Mouse (Mus musculus): ENCODE results near the gene Igf1r.

Gene Igf1r

GRCm38 (mm10) chr7:68128271-68128674 lies 175.6 kb downstream of the Igf1r start:
- DNase-seq = no peak

- DNase-seq = peak; percentile 100
Measured at GRCm38 (mm10) chr7:68129077-68129511, 176.5 kb downstream of the Igf1r start.

GRCm38 (mm10) chr7:68129546-68130253 lies 177.1 kb downstream of the Igf1r start:
- peak; percentile 95 for DNase-seq

DNA sequence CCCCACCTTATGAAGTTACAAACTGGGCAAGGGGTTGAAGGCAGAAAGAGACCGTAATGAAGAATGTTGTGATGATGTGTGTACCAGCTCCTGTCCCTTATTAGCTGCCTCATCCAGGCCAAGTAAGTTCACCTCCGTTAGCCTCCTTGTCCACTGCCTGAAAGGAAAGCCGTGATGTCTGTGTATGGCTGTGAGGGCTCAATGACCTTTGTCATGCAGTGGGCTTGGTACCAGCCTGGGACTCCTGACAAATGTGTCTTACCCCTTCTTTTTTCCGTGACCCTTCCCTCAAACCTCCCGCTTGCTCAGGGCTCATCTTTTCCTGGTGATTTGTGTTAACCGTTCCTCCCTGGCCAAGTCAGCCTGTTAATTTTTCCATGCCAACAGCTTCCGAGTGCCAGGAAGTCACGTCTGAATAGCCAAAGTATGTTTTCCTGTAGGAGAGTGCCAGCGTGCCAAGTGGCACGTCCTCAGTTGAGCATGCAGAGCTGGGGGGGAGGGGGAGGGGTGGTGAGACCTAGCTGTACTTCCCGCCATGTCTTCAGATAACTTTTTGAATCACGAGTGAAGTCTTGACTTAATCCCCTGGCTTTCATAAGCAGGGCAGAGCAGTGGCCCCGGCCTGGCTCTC lies 178.4 kb downstream of the Igf1r start:
- peak; percentile 69 for DNase-seq

DNA sequence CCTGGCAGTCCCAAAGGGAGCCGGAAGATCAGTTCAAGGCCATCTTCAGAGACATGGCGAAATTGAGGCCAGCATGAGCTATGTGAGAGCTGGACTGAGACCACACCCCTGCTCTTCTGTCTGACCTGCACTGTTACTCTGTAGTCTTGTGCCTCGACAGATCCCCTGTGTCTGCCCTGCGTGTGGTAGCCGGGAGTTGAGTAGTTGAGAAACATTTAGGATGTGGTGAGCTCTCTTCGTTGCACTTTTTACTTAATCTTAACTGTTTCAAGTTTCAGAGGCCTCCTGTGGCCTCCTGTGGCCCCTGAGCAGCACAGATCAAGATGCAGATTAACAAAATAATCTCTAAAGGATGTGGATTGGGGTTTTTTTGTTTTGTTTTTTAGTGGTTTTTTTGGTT lies 181.1 kb downstream of the Igf1r start:
- DNase-seq = no peak

- no peak for DNase-seq
Measured at GRCm38 (mm10) chr7:68134948-68135347, 182.3 kb downstream of the Igf1r start.

DNA sequence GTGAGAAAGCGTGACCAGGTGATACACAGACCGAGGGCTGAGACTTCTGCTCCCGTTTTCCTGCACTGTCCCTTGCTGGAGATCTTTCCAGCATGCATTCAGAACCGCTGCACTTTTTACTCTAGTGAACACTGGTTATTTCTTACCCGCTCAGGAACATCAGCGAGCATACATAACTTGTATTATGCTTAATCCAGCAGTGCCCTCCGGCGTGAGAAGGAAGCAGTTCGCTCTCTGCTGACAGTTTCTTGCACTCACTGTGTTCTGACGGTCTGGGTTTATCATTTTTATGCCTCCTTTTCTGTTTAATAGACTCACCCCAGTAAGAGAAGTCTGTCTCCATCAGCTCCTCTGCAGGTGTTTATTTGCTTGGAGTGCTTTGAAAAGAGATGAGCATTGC lies 183.4 kb downstream of the Igf1r start:
- no peak for DNase-seq

GRCm38 (mm10) chr7:68139384-68139783 lies 186.8 kb downstream of the Igf1r start:
- DNase-seq = no peak

DNA sequence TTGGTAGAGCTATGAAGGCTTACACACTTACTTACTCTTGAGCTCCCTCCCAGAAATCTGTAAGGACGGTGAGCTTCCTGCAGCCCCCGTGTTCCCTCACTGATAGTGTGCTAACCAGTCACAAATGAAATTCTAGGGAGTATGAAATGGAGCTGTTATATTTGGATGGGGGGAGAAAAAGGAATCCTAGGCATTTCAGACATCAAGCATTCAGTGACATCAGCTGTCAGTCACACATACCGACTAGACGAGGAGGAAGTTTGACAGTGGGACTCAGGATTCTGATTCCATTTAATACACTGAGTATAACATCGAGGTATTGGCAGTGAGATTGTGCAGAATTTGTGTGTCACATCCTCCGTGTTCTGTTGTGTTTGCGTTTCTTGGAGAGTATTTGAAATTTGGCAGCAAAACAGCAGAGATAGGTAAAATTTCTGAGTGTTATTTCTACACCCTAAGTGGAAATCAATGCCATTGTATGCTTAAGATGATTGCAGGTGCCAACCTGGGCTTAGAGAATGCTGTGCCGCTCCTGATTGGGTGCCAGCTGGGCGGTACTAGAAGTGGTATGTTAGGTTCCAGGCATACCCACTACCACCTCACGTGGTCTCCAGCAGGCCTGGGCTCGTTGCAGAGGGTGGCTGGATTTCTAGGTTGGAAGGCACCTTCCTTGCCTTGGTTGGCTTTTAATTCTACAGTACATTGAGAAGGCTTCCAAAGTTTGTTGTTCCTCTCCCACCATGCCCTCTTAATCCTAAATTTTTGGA lies 187.6 kb downstream of the Igf1r start:
- DNase-seq = no peak

DNA sequence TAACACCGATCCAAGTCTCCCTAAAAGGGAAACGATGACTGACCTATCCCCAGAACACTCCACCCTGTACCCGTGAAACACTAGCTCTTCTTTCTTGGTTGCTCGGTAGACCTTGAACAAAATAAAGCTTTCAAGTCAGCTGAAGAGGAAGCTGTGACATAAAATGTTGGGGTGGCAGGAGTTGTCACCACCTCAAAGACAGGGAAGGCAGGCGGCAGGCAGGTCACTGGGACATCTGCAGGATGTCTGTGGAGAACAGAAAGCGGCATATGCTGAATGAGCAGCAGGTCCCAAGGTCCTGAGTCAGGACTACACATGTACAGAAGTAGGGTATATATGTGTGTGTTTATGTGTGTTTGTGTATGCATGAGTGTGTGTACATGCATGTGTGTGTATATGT lies 191.6 kb downstream of the Igf1r start:
- DNase-seq = no peak

DNA sequence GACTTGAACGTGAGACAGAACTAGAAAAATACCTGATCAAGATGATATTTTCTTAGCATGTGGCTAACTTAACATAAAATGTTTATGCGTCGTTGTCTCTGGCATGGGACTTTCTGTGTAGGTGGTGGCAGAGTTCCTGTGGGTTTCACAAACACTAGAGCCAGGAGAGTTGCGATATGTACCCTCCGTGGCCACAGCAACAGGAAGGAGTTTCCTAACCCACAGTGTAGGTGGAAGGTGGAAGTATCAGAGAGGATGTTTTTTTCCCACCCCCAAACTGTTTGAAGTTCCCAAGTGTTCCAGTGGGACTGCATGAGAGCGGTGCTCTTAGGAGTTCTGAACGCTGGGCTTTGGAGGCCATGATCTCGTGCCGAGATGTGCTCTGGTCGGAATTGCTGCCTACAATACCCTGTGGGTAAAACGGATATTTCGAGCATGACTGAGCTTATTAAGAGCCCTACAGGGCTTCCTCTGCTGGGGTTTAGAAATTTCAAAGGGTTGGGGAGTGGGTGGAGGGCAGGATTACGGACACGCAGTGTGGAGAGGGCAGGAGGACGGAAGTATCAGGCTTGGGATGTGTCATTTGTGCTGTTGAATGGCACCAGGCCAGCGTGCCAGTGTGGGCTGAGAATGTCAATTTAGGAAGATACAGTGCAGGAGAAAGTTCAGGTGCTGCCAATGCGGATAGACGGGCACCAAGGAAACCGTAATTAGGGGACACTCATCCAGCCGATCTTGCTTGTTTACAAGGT lies 195.8 kb downstream of the Igf1r start:
- no peak for DNase-seq

DNA sequence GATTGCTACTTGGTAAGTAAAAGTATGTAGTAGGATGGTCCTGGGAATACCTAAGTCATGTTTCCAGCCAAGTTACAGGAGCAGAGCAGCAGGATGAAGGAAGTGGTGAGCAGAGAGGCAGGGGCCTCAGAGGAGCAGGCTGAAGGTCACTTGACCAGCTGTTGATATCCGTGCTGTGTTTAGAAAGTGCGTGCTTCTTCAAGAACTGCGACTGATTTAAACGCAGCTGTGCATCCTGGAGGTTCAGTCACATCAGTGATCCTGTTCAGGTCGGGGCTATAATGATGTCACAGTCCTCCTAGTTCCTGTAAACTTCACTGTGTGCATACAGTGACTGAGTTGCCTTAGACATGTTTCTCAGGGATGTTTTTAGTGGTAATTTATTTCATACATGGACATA lies 199.3 kb downstream of the Igf1r start:
- no peak for DNase-seq

- DNase-seq = no peak
Measured at GRCm38 (mm10) chr7:68152458-68152857, 199.8 kb downstream of the Igf1r start.

- DNase-seq = no peak
Measured at GRCm38 (mm10) chr7:68153269-68153668, 200.6 kb downstream of the Igf1r start.

GRCm38 (mm10) chr7:68154588-68154987 lies 202.0 kb downstream of the Igf1r start:
- DNase-seq = no peak

GRCm38 (mm10) chr7:68160094-68160791 lies 207.6 kb downstream of the Igf1r start:
- DNase-seq = no peak

- no peak for DNase-seq
Measured at GRCm38 (mm10) chr7:68164074-68164473, 211.4 kb downstream of the Igf1r start.

- DNase-seq = no peak
Measured at GRCm38 (mm10) chr7:68172776-68173175, 220.1 kb downstream of the Igf1r start.

DNA sequence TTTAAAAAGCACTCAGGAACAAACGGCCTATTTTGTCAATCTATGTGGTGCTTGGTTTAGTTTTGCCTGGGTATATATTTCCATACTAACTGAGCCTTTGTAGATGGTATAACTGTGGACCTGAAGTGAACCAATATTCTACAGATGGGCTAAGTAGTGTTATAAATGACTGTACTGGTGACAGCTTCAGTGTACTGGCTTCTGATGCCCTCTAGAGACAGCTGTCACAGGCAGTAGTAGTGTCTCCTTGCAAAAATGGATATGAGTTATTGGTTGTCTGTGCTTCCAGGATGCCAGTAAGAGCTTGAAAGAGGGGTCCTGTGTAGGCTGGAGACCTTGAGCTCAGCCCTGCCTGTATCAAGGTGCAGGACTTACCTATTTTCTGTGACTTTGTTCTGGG lies 227.0 kb downstream of the Igf1r start:
- no peak for DNase-seq

- no peak for DNase-seq
Measured at GRCm38 (mm10) chr7:68181104-68181503, 228.5 kb downstream of the Igf1r start.

DNA sequence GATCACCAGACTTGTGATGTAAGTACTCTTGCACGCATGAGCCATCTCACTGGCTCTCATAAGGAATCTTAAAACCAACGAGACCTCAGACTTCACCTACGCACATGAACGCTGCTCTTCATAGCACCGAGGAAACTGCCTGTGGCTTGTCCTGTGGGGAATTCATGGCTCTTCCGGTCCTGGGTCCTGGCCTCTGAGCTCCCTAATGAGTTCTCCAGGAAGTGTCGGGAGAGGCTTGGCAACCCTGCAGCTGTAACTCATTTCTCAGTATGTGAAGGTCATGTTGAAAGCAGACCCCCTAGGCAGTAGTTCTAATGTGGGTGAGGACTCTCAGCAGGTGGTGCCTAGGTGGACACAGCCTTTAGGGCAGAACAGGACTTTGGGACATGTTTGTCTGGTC lies 229.4 kb downstream of the Igf1r start:
- DNase-seq = peak; percentile 43

DNA sequence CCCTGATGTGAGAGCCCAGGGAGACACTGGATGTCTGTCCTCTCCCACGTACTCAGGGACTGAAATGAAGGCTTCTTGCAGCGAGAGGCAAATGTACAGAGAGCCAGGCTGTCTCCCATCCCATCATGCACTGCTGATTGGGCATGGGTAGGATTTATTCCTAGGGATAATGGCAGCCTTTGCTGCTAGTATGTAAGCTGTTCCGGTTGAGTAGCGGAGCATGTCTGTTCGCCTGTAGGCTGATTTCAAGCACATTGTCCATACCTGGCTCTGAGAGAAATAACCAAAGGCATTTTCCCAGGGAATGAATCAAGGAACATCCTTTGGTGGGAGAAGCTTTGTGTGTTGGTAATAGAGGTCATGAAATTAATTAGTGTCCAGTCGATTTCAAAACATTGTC lies 230.1 kb downstream of the Igf1r start:
- no peak for DNase-seq

DNA sequence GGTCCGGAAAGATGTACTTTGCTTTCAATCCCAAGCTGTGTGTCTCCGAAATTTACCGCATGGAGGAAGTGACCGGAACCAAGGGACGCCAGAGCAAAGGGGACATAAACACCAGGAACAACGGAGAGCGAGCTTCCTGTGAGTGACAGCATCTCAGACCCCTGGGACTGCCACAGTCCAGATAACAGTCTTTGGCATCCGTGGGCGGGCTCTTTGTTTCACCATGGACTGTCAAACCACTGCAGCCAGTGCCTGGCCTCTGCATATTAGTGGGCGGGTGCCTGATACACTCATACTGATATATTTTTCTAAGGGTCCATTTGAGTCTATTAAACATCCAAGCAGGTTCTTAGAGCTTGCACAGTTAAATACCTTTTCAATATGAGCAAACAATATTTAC lies 230.8 kb downstream of the Igf1r start:
- peak; percentile 45 for DNase-seq
